Mouse (Mus musculus) midbrain, embryonic 11.5 days (tissue): ENCODE measurements around the gene Tmem243. TPM values are rescaled to one million over a fixed set of nuclear protein-coding genes. Genes with fewer than 3 reads are reported as not detected.

Source experiments
- ATAC-seq: fragments of 200-750 bp; cut with Nextera tagmentation; 2 replicates; pipeline ENCODE4 v1.8.0; 2017; ENCODE audit warnings: moderate TSS enrichment, moderate library complexity; ENCODE audit not compliant: low FRiP score
- DNase-seq: peaks from one replicate; pipeline ENCODE4 v3.0.0; 2015; ENCODE audit warnings: low spot score; ENCODE audit errors: missing footprints
- H3K27ac ChIP-seq: fragments of 300-500 bp; sonication (generic); 2 replicates; pipeline ENCODE4 v1.5.1; 2014; ENCODE audit warnings: low read depth, low read length
- H3K27me3 ChIP-seq: fragments of 300-500 bp; sonication (generic); 2 replicates; pipeline ENCODE4 v1.6.1; 2014; ENCODE audit warnings: mild to moderate bottlenecking, low read length, moderate library complexity, mixed read lengths; ENCODE audit not compliant: control insufficient read depth, insufficient read depth
- H3K36me3 ChIP-seq: fragments of 300-500 bp; sonication (generic); 2 replicates; pipeline ENCODE4 v1.6.1; 2014; ENCODE audit warnings: mild to moderate bottlenecking, low read length, moderate library complexity, mixed read lengths; ENCODE audit not compliant: control insufficient read depth, insufficient read depth
- H3K4me1 ChIP-seq: fragments of 300-500 bp; sonication (generic); 2 replicates; pipeline ENCODE4 v1.6.1; 2014; ENCODE audit warnings: low read length; ENCODE audit not compliant: control insufficient read depth, insufficient read depth
- H3K4me2 ChIP-seq: fragments of 300-500 bp; sonication (generic); 2 replicates; pipeline ENCODE4 v1.6.1; 2014; ENCODE audit warnings: mild to moderate bottlenecking, moderate library complexity
- H3K4me3 ChIP-seq: fragments of 300-500 bp; sonication (generic); 2 replicates; pipeline ENCODE4 v1.5.1; 2014; ENCODE audit warnings: low read depth, low read length
- H3K9ac ChIP-seq: fragments of 300-500 bp; sonication (generic); 2 replicates; pipeline ENCODE4 v1.6.1; 2014; ENCODE audit warnings: low read length
- H3K9me3 ChIP-seq: fragments of 300-500 bp; sonication (generic); 2 replicates; pipeline ENCODE4 v1.6.1; 2016; ENCODE audit warnings: low read length; ENCODE audit not compliant: control insufficient read depth
- WGBS: fragments of 180-500 bp; shearing (Covaris S2); extraction: QIAGEN DNeasy Blood & Tissue Kit; methylation state at CpG from one replicate; pipeline ENCODE4 v1.1.7; 2014; 5-methylcytosine and 5-hydroxymethylcytosine counted together
- polyA plus RNA-seq: library from polyadenylated mRNA; unstranded; fragments of >200 nt; fragmentation: Nextera tagmentation; extraction: Ambion mirVana; gene quantifications from 2 replicates; pipeline ENCODE4 v1.2.1, GENCODE M21; 2014

The Tmem243 gene
- polyA plus RNA-seq, 1 experiment from 2014 or later: 23.8 TPM

DNA sequence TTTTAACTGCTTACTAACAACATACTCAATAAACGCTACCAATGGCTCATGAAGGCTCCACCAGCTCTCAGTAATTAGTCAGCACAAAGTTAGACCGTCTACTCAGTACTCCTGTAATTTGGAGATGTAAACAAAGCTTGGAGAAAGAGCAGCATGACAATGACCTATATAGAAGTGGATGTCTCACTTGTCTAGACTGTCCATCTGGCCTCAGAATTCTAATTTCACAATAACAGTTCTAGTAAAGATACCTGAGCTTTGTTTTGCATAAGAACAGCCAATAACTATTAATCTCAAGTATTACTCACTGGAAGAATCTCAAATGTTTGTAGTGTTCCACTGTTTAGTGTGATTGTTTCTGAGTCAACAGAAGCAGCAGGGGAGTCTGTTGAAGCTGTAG, 23.7 kb downstream of the Tmem243 start:
- Histone ChIP-seq H3K9ac (no peak overlapping the region), H3K4me3 (no peak overlapping the region), H3K36me3 (peaks cover 28% of the 10 kb centered on the region; the same call in 1 of the 2 replicates), H3K27me3 (no peaks in the 10 kb centered on the region), H3K9me3 (no peaks in the 10 kb centered on the region), H3K4me2 (no peak overlapping the region), H3K27ac (no peak overlapping the region), H3K4me1 (no peaks in the 10 kb centered on the region)
- WGBS: 92% methylated on average over 2 of the region's 2 CpGs
- ATAC-seq (no peak), DNase-seq (peak; percentile 61)

DNA sequence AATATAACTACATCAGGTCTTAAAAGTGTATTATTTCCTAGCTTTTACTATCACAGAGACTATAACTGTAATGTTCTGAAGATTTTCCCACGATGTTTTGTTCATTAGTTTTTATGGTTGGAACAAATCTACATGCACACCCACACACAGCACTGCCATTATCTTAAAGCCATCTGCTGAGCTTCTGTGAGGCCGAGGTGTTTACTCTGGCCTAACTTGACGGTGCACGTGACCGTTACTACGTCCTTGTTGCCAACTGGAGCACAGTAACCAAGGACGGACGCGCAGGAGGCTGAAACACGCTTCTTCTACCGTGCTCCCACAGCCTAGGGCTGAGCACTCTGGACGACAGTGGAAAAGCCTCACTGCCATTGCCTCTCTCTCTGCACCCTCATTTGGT, 28.1 kb downstream of the Tmem243 start:
- no peak for ATAC-seq
- Histone ChIP-seq H3K4me1 (no peaks in the 10 kb centered on the region), H3K9ac (no peak overlapping the region), H3K27ac (no peak overlapping the region), H3K27me3 (no peaks in the 10 kb centered on the region), H3K9me3 (no peaks in the 10 kb centered on the region), H3K4me3 (no peak overlapping the region), H3K4me2 (no peak overlapping the region), H3K36me3 (peaks cover 19% of the 10 kb centered on the region; the same call in 1 of the 2 replicates)
- 96% methylated on average over 12 of the region's 12 CpGs for WGBS
- DNase-seq: peak; percentile 82

DNA sequence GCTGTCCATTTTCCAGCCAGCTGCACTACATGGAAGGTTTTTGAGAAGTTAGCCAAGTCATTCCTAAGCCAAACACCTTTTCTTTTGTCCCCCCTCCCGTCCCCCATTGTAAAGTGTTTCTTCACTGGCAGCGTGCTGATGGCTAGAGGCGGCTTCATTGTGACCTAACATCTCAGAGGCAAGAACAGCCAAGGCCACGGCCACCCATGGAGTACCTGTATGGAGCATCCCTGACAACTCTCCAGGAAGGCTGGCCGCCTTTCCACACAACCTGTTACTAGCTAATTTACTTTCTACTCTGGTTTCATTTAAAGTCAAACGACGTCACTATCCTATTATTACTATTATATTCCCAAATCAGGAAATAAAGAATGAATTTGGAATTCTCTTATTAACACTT, 31.3 kb downstream of the Tmem243 start:
- no peak for ATAC-seq
- 87% methylated on average over 7 of the region's 7 CpGs for WGBS

DNA sequence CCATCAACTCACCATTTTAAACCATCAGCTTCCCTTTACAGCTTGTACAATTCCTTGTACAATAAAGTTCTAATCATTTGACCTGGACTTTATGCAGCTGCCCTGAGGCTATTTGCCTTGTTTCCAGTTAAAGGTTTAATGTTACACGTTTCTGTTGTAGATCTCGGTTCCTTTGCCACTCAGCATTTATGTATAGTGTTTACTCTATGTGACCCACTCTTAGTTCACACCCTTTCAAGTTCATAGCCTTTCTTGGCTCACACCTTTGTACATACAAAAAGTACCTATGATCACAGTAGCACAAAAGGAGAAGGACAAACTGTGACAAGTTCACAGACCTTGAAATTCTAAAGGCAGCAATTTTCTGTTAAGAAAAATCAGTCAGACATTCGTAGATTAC, 35.1 kb downstream of the Tmem243 start:
- H3K36me3 ChIP-seq: peaks cover 8% of the 10 kb centered on the region
- no peak for DNase-seq
- ATAC-seq: no peak
- H3K27me3 ChIP-seq: no peaks in the 10 kb centered on the region
- H3K9ac ChIP-seq: no peak overlapping the region
- H3K4me1 ChIP-seq: no peaks in the 10 kb centered on the region
- no peak overlapping the region for H3K27ac ChIP-seq
- no peak overlapping the region for H3K4me2 ChIP-seq
- 91% methylated on average over 3 of the region's 3 CpGs for WGBS
- no peaks in the 10 kb centered on the region for H3K9me3 ChIP-seq
- H3K4me3 ChIP-seq: no peak overlapping the region

More for the DNA sequence above, 31.3 kb downstream of the Tmem243 start:
- Histone ChIP-seq H3K4me3 (no peak overlapping the region), H3K4me1 (no peaks in the 10 kb centered on the region), H3K9ac (no peak overlapping the region), H3K36me3 (peaks cover 22% of the 10 kb centered on the region; the same call in 1 of the 2 replicates), H3K9me3 (no peaks in the 10 kb centered on the region), H3K27ac (no peak overlapping the region), H3K4me2 (no peak overlapping the region), H3K27me3 (no peaks in the 10 kb centered on the region)
- peak; percentile 72 for DNase-seq

- Histone ChIP-seq H3K27me3 (no peaks in the 10 kb centered on the region), H3K36me3 (peaks cover 14% of the 10 kb centered on the region), H3K4me3 (no peak overlapping the region), H3K4me1 (no peaks in the 10 kb centered on the region), H3K9me3 (no peaks in the 10 kb centered on the region), H3K27ac (no peak overlapping the region), H3K4me2 (no peak overlapping the region), H3K9ac (no peak overlapping the region)
- peak; percentile 21 for DNase-seq
- no peak for ATAC-seq
- WGBS: 94% methylated on average over 8 of the region's 8 CpGs
Observed at GRCm38 (mm10) chr5:9140724-9141123, 40.3 kb downstream of the Tmem243 start.

DNA sequence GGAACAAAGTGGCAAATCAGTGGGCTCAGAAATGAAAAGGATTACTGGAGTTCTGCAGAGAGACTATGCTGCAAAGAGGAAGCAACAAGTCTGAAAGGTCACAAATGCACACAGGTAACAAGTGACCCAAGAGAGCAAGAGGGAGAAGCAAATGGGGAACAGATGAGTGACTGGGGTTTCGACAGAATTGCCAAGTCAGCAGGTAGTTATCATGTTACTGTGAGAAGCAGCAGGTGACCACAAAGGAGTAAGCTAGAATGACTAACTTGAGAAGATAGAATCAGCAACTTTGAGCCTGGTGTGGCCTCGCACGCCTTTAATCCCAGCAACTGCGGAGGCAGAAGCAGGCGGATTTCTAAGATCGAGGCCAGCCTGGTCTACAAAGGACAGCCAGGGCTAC, 41.9 kb downstream of the Tmem243 start:
- Histone ChIP-seq H3K27ac (no peak overlapping the region), H3K4me2 (no peak overlapping the region), H3K4me3 (no peak overlapping the region), H3K9ac (no peak overlapping the region), H3K4me1 (no peaks in the 10 kb centered on the region), H3K9me3 (no peaks in the 10 kb centered on the region), H3K36me3 (peaks cover 9% of the 10 kb centered on the region), H3K27me3 (no peaks in the 10 kb centered on the region)
- DNase-seq: no peak
- no peak for ATAC-seq
- 93% methylated on average over 6 of the region's 6 CpGs for WGBS

DNA sequence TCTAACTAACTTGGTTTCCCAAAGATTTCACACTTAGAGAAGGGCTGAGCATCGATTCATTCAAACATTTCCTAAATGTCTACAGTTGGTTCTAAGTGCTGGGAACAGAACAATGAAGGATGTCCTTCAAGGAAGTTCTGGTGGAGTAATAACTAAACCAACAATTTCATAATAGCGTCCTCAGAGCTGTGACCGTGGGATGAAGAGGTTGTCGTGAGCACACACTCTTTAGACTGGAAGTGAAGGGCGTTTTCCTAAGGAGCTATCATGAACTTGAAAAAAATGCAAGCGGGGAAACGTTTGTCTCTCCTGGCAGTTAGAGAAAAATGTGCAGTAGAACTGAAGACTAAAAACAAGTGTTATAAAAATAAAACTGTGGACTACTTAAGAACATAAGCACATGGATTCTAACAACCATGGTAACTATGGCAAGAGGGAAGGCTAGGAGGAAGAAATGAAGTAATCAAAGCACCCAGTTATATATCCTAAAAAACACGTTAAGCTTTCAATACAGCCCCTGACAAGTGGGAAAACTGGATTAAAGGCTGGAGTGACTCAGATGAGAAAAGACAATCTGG, 48.9 kb downstream of the Tmem243 start:
- ATAC-seq (no peak), DNase-seq (no peak)
- H3K27ac ChIP-seq: no peak overlapping the region
- H3K27me3 ChIP-seq: no peaks in the 10 kb centered on the region
- no peaks in the 10 kb centered on the region for H3K9me3 ChIP-seq
- no peak overlapping the region for H3K9ac ChIP-seq
- no peak overlapping the region for H3K4me2 ChIP-seq
- H3K4me3 ChIP-seq: no peak overlapping the region
- H3K36me3 ChIP-seq: no peaks in the 10 kb centered on the region; the same call in 1 of the 2 replicates
- no peaks in the 10 kb centered on the region for H3K4me1 ChIP-seq
- WGBS: 91% methylated on average over 8 of the region's 8 CpGs

DNA sequence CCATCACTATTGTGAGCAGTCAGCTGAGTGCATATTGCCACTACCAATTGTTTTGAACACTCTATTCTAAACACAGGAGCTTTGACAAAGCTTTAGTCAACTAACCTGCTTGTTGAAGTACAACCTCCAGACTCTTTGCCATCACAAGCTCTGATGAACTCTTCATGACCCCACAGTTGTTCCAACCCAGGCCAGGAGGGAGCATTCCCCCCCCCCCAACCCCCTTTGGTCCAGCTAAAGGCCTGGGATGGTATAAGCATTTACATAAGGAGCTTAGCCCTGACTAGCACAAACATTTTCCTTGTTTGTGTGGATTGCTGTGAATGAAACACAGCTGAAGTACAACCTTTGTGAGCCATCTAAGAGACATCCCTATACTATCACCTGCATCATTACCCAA, 56.3 kb downstream of the Tmem243 start:
- Histone ChIP-seq H3K4me3 (no peak overlapping the region), H3K27ac (no peak overlapping the region), H3K4me1 (peaks cover 3% of the 10 kb centered on the region; the same call in 1 of the 2 replicates), H3K4me2 (no peak overlapping the region), H3K36me3 (no peaks in the 10 kb centered on the region), H3K27me3 (no peaks in the 10 kb centered on the region), H3K9ac (no peak overlapping the region), H3K9me3 (no peaks in the 10 kb centered on the region)
- no peak for ATAC-seq
- DNase-seq: no peak

GRCm38 (mm10) chr5:9157336-9157735, 56.9 kb downstream of the Tmem243 start:
- Histone ChIP-seq H3K4me3 (no peak overlapping the region), H3K36me3 (no peaks in the 10 kb centered on the region), H3K9me3 (no peaks in the 10 kb centered on the region), H3K9ac (no peak overlapping the region), H3K27ac (no peak overlapping the region), H3K4me1 (peaks cover 5% of the 10 kb centered on the region), H3K4me2 (no peak overlapping the region), H3K27me3 (no peaks in the 10 kb centered on the region)
- WGBS: 95% methylated on average over 1 of the region's 1 CpGs
- ATAC-seq: no peak
- DNase-seq: peak; percentile 83
